Mouse (Mus musculus): ENCODE results near the gene Esam. TPM values are rescaled to one million over a fixed set of nuclear protein-coding genes. Genes with fewer than 3 reads are reported as not detected.

Esam gene
- polyA plus RNA-seq, 1 experiment from 2014 or later = 68.5 TPM

- Histone ChIP-seq H3K4me2 (ENCODE audit: low read length) (peak overlapping the region; percentile 33), H3K9ac (ENCODE audit: low read depth, low read length) (no peak overlapping the region)
- 0 out of 2 replicates have a peak, but pooled peaks have one; percentile 36 for ATAC-seq (replicated peaks; ENCODE audit: low FRiP score, low read depth)
Observed at GRCm38 (mm10) chr9:37576436-37576930, 48.6 kb downstream of the Esam start.

GRCm38 (mm10) chr9:37583594-37583993, 55.7 kb downstream of the Esam start:
- ATAC-seq (replicated peaks; ENCODE audit: low FRiP score, low read depth) (no peak), DNase-seq (ENCODE audit: low spot score) (no peak)
- TF ChIP-seq CTCF (IDR thresholded peaks at IDR 0.05; ENCODE audit: low read depth) = no peak
- WGBS = 76% methylated on average over 5 of the region's 5 CpGs
- no peaks in the 10 kb centered on the region for H3K36me3 ChIP-seq (ENCODE audit: insufficient read depth, low read length)
- no peaks in the 10 kb centered on the region for H3K9me3 ChIP-seq (replicated peaks; ENCODE audit: low read length)
- no peak overlapping the region for H3K27ac ChIP-seq
- no peaks in the 10 kb centered on the region for H3K27me3 ChIP-seq (ENCODE audit: insufficient read depth, low read length)
- H3K4me2 ChIP-seq (ENCODE audit: low read length) = no peak overlapping the region
- H3K4me3 ChIP-seq (replicated peaks; ENCODE audit: low read depth, low read length) = no peak overlapping the region
- H3K9ac ChIP-seq (ENCODE audit: low read depth, low read length) = no peak overlapping the region
- no peaks in the 10 kb centered on the region for H3K4me1 ChIP-seq (replicated peaks; ENCODE audit: insufficient read depth, low read length)

More at GRCm38 (mm10) chr9:37576436-37576930, 48.6 kb downstream of the Esam start:
- H3K27ac ChIP-seq = no peak overlapping the region
- no peak overlapping the region for H3K4me3 ChIP-seq (replicated peaks; ENCODE audit: low read depth, low read length)
- no peaks in the 10 kb centered on the region for H3K36me3 ChIP-seq (ENCODE audit: insufficient read depth, low read length)
- 25% methylated on average over 14 of the region's 14 CpGs for WGBS
- TF ChIP-seq CTCF (IDR thresholded peaks at IDR 0.05; ENCODE audit: low read depth) = no peak
- no peaks in the 10 kb centered on the region for H3K27me3 ChIP-seq (ENCODE audit: insufficient read depth, low read length)
- DNase-seq (ENCODE audit: low spot score) = no peak
- H3K9me3 ChIP-seq (replicated peaks; ENCODE audit: low read length) = no peaks in the 10 kb centered on the region
- peaks cover 4% of the 10 kb centered on the region; the same call in 1 of the 2 replicates for H3K4me1 ChIP-seq (replicated peaks; ENCODE audit: insufficient read depth, low read length)

- Histone ChIP-seq H3K36me3 (ENCODE audit: insufficient read depth, low read length) (no peaks in the 10 kb centered on the region), H3K4me3 (replicated peaks; ENCODE audit: low read depth, low read length) (no peak overlapping the region), H3K27ac (no peak overlapping the region), H3K9ac (ENCODE audit: low read depth, low read length) (no peak overlapping the region), H3K27me3 (ENCODE audit: insufficient read depth, low read length) (no peaks in the 10 kb centered on the region), H3K4me1 (replicated peaks; ENCODE audit: insufficient read depth, low read length) (no peaks in the 10 kb centered on the region), H3K4me2 (ENCODE audit: low read length) (no peak overlapping the region), H3K9me3 (replicated peaks; ENCODE audit: low read length) (no peaks in the 10 kb centered on the region)
- no peak for TF ChIP-seq CTCF (IDR thresholded peaks at IDR 0.05; ENCODE audit: low read depth)
- no peak for ATAC-seq (replicated peaks; ENCODE audit: low FRiP score, low read depth)
- DNase-seq (ENCODE audit: low spot score) = no peak
- 83% methylated on average over 4 of the region's 4 CpGs for whole genome bisulfite sequencing
Observed at GRCm38 (mm10) chr9:37586718-37587117, 58.8 kb downstream of the Esam start.

Other genes with a start within 250 kb of the Esam start
- gene Ccdc15, start 179.6 kb upstream of the Esam start, polyA plus RNA-seq (2015; fragmentation: Nextera tagmentation; extraction: Ambion mirVana) = 4.8 TPM in 2 replicates
- 0.09 and 0.16 TPM in 2 replicates for gene Hepacam, start 160.7 kb upstream of the Esam start, polyA plus RNA-seq (2015; fragmentation: Nextera tagmentation; extraction: Ambion mirVana)
- gene Robo4, start 126.2 kb upstream of the Esam start, polyA plus RNA-seq (2015; fragmentation: Nextera tagmentation; extraction: Ambion mirVana) = 17.5 and 19.4 TPM in 2 replicates
- gene Robo3, start 94.8 kb upstream of the Esam start, polyA plus RNA-seq (2015; fragmentation: Nextera tagmentation; extraction: Ambion mirVana) = 0.25 and 0.51 TPM in 2 replicates
- 15.1 and 16.9 TPM in 2 replicates for gene Msantd2, start 38.8 kb upstream of the Esam start, polyA plus RNA-seq (2015; fragmentation: Nextera tagmentation; extraction: Ambion mirVana)
- 4.2 and 5.5 TPM in 2 replicates for gene Vsig2, start 11.2 kb downstream of the Esam start, polyA plus RNA-seq (2015; fragmentation: Nextera tagmentation; extraction: Ambion mirVana)
- gene Nrgn, start 24.8 kb downstream of the Esam start, polyA plus RNA-seq (2015; fragmentation: Nextera tagmentation; extraction: Ambion mirVana) = 3.3 and 3.6 TPM in 2 replicates
- gene Siae, start 27.6 kb downstream of the Esam start, polyA plus RNA-seq (2015; fragmentation: Nextera tagmentation; extraction: Ambion mirVana) = 10.2 and 10.6 TPM in 2 replicates
- gene Spa17, start 85.6 kb downstream of the Esam start, polyA plus RNA-seq (2015; fragmentation: Nextera tagmentation; extraction: Ambion mirVana) = 10.7 and 12.3 TPM in 2 replicates
- gene Tbrg1, start 129.2 kb downstream of the Esam start, polyA plus RNA-seq (2015; fragmentation: Nextera tagmentation; extraction: Ambion mirVana) = 135 and 144 TPM in 2 replicates
- 0.12 TPM in 1 of 2 replicates, not detected in the other for gene Panx3, start 141.2 kb downstream of the Esam start, polyA plus RNA-seq (2015; fragmentation: Nextera tagmentation; extraction: Ambion mirVana)
- not detected in 2 replicates for gene Olfr160, start 188.2 kb downstream of the Esam start, polyA plus RNA-seq (2015; fragmentation: Nextera tagmentation; extraction: Ambion mirVana)
- gene Olfr874, start 217.0 kb downstream of the Esam start, polyA plus RNA-seq (2015; fragmentation: Nextera tagmentation; extraction: Ambion mirVana) = not detected in 2 replicates
- 0.05 and 0.22 TPM in 2 replicates for gene Olfr875, start 243.8 kb downstream of the Esam start, polyA plus RNA-seq (2015; fragmentation: Nextera tagmentation; extraction: Ambion mirVana)

Data from kidney, postnatal 0 days (tissue).